Mouse (Mus musculus) mature B cell (primary cell): Measurements from ENCODE around the gene Gzma.

Experiments used
- in situ Hi-C: fragments of 300-500 bp; cut with MboI; formaldehyde crosslinking; loops from 2 replicates; pipeline ENCODE4 v1.14.3; 2019

The Gzma gene

GRCm38 (mm10) chr13:113100879-113101278 is at the start of gene Gzma:
Gene Gzma (minus strand): TSS chr13:113100981.
- in situ Hi-C loops = no loop called here

DNA sequence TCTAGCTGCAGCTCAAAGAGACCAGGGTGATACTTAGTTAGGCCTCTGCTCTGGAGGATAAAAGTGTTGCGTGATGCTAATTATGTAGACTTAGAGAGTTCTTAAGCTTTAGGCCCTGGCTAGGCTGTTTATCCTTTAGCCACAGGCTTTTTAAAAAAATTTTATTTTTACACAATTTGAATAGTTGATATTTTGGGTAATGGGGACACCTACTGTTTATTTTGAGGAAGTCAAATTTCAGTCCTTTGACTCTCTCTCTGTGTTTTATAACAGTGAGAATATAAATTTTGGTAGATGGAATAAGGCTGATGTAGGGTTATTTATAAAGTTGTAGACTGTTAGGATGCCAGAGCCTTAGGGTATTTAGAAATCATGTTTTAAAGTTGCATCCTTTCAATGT is 38.8 kb upstream of the Gzma start:
- in situ Hi-C loops = no loop called here

- in situ Hi-C loops = no loop called here
Observed at GRCm38 (mm10) chr13:113129974-113130373, 29.2 kb upstream of the Gzma start.

- in situ Hi-C loops = no loop called here
Observed at GRCm38 (mm10) chr13:113121326-113121725, 20.5 kb upstream of the Gzma start.

DNA sequence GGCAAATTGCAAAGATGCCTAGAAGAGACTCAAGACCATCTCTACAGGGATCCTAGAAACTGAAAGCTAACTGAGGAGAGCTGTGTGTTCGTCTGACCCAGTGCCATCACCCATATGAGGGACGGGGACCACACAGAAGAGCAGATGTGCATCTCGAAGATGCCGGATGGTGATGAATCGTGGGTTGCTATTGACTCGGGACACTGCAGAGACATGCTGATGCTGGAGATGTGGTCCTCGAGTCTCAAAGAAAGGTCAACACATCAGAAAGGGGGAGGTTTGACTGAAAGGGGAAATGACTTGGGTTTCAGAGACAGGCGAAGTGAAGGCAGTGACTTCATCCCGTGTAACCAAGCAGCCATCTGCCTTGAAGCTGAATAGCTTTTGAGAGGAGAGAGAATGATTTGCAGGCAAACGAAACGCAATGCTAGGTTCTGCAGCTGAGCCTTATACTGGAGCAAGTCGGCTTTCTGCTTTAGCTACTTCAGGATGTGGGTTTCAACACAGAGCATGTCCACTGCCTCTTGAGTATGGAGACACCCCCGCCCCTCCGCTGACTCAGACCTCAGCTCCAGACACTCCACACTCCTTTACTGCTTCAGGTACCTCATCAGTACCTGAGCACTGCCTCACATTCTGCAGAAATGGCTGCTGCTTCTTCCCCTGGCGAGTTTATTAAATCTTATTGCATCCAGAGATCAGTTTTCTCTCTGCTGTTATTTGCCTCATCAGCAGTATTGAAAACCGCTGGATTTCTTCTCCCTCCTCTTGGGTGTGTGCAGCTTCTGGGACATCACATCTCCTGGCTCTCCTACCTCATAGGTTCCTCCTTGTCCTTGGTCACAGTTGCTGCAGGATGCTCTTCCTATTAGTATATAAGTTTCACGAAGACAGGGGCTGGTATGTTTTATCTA is 19.8 kb upstream of the Gzma start:
- in situ Hi-C loops = no loop called here

DNA sequence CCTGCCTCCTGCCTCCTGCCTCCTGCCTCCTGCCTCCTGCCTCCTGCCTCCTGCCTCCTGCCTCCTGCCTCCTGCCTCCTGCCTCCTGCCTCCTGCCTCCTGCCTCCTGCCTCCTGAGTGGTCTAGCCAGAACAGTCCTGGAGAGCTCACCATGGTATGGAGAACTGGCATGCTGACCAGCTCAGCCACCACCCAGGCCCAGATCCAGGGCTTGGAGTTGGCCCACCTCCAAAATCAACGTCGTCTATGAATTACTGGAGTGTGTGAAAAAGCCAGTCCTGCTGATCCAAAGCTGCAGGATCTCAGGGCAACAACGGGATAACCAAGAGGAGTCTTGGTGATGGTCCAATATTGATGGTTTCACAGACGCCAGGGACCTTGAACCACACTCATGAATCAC is 18.2 kb upstream of the Gzma start:
- in situ Hi-C loops = no loop called here

DNA sequence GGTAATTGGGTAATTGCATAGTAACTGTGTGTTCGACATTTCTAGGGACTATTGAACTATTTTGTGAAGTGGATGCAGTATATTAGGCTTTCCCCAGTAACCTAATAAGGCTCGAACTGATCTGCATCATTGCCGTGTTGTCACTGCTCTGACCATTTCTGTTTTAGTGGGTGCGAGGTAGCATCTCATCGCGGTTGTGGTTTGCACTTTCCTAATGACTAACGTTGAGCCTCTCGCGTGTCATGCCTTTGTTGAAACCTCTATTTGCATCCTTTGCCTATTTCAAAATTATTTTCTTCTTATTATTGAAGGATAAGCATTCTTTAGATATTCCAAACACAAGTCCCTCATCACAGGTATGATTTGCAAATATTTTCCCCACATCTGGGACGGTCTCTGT is 4.0 kb upstream of the Gzma start:
- in situ Hi-C loops = no loop called here

GRCm38 (mm10) chr13:113101804-113102203 is 1.0 kb upstream of the Gzma start:
- in situ Hi-C loops = no loop called here

DNA sequence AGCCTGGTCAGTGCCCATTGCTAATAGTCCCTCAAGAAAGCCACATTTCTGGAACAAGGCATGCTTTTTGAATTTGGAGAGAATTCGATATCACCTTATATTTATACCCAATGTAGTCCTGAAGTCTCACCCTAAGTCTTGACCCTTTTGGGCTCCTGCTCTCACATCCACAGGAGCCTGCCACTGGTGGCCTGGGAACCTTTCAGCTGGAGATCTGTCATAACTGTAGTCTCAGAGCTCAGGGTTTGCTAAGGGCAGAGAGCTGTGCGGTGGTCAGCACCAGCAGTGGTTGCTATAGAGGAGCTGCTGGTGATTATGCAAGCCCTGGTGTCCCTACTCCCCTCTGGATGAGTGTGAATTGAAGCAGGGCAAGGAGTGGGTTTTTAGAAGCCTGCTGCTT is 2.4 kb downstream of the Gzma start:
- in situ Hi-C loops = no loop called here

- in situ Hi-C loops = no loop called here
Observed at GRCm38 (mm10) chr13:113097011-113097410, 3.8 kb downstream of the Gzma start.

GRCm38 (mm10) chr13:113094618-113095017 is 6.2 kb downstream of the Gzma start:
- in situ Hi-C loops = no loop called here

DNA sequence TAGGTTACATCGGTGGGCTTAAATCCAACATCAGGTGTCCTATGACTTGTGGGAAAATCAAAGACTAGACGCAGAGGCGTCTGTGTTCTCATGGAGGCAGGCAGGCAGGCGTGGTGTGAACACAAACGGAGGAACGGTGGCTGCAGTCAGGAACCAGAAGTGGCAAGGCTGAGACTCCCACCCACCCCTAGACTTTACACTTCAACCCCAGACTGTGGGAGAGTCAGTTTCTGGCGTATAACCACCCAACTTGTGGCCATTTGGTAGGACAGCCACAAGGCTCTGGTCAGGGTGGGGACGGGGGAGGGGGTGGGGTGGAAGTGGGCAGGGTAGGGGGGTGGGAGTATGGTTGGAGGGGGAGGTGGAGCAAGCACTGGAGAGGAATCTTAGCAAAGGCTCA is 10.3 kb downstream of the Gzma start:
- in situ Hi-C loops = no loop called here

DNA sequence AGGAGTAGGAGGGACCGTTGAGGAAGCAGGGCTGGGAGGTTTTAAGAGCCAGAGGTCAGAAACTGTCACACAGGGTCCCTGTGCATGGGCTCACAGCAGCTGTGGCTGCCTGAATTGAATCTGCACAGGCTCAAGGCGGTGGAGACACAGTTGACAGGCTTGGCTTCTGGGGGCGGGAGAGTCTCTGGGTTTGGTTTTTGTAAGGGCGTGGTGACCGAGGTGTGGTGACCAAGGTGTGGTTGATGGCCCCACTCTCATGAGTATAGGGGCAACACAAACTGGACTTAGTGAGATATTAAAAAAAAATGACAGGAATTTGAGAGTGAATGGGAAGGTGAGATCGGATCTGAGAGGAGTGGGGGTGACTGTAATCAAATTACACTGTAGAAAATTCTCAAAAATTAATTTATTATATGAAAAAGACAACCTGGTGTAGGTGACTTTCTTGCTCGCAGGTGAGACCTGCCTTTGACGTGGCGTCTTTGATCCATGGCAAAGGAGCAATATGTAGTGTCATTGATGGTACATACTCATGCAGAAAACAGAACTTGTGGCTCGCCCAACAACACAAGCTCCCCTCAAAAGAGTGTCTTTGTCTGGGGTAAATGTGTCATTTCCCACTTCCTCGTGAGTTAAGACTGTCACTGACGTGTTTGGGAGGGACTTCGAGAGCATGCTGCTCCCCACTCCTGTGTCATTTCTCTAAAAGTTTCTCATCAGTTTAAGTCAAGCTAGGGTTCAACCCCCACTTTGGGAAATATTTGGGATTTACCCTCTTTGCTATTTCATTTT is 13.4 kb downstream of the Gzma start:
- in situ Hi-C loops = no loop called here

DNA sequence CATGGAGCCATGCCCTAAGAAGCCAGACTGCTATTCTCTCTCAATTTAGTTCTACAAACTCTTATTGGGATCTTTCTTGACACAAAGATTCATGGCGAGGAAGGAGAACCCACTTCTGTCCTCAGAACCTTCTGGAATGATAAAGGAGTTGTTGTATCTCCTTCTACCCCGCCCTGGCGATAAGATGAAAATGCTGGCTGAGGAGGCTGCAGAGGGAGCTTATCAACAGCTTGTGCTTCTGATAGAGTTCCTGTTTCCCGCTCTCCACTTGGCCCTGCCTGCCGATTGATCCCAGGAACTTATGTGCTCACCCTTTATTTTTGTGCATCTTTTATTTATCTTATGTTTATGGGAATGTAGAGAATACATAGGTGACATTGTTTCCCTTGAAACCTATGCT is 16.0 kb downstream of the Gzma start:
- in situ Hi-C loops = no loop called here

DNA sequence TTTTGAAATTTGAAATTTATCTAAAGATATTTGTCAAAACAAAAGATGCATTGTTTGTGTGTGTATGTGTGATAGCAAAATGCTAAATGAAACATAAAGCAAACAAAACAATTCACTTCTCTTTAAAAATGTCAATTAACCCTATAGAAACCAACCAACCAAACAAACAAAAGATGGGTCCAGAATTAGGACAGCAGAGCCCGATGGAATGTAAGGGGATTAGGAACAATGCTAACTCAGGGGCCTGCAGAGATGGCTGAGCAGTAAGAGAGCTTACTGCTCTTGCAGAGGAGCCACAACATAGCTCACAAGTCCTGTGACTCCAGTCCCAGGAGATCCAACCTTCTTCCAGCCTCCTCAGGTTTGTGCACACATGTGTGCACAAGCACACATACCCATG is 18.7 kb downstream of the Gzma start:
- in situ Hi-C loops = no loop called here

- in situ Hi-C loops = no loop called here
Observed at GRCm38 (mm10) chr13:113079021-113079420, 21.8 kb downstream of the Gzma start.

DNA sequence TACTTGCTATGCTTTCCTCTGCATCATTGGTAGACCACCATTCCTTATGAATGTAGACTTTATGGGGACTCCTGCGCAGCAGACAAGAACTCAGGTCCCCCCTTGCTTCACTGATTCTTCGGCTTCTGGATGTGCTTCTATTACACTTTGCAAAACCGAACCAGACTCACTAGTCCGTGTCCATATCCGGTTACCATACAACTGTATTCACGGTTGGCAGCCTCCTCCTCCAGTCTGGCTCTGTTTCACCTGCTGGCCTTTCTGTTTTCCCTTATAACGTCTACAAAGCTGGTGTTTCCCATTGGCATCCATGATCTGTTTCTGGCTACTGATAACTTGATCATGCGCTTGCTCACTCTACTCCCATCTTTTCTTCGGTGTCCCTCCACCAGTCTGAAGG is 36.2 kb downstream of the Gzma start:
- in situ Hi-C loops = no loop called here

DNA sequence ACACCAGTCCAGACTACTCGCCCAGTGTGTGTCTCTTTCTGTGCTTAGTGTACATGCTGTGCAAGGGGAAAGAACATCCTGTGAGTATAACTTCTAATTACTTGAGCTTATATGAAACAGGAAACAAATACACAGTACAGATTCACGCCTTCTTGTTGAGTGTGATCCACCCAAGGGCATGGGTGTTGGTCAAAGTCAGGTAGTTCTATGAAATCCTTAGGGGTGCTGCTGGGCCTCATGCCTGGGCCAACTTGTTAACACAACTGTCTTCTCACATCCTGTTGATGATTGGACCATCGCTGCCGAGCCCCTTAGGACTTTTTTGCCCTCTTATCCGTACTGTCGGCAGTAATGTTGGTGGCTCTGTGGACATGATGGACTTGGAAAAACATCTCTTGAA is 39.0 kb downstream of the Gzma start:
- in situ Hi-C loops = no loop called here

GRCm38 (mm10) chr13:113055826-113056225 is 45.0 kb downstream of the Gzma start:
- in situ Hi-C loops = no loop called here

DNA sequence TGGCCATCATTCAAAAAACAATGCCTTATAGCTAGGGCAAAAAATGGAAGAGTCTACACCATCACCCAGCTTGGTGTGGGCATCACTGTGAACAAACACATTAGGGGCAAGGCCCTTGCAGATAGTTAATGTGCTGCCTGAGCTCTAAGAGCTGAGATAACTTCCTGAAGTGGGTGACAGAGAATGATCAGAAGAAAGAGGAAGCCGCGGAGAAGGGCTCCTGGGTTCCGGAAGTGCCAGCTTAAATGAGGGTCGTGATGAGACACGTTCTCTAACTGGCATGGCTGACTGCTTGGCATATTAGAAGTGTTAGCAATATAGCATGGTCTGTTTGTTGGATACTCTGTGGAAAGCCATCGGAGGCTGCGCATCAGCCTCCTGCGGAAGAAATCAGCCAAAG is 46.6 kb downstream of the Gzma start:
- in situ Hi-C loops = no loop called here

DNA sequence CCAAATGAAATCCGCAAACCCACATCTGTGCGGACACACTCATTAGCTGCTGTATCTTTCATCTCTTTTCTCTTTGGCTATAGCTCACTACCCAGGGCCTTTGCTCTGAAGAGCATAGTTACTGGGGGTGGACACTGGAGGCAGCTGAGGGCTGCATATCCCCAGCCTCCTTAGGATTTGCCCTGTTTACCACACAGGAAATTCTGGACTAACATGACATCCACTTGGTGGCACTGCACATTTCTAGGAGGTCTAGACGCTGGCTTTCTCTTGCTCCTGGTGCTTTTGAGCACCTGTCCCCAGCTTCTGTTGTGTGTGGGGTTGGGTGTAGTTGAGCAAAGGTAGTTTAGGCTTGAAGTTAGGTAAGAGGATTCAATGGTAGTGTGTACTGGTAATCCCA is 53.1 kb downstream of the Gzma start:
- in situ Hi-C loops = no loop called here

DNA sequence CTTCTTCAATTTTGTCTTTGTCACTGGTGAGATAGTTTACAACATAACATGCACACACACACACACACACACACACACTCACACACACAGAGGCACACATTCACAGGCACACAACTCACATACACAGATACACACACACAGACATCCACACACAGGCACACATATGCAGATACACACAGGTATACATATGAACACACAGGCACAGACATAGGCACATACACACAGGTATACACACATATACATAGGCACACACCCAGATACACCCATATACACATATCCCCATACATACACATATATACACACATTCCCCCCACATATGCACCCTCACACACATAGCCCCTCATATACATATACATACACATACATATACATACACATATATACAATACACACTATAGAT is 53.8 kb downstream of the Gzma start:
- in situ Hi-C loops = no loop called here

DNA sequence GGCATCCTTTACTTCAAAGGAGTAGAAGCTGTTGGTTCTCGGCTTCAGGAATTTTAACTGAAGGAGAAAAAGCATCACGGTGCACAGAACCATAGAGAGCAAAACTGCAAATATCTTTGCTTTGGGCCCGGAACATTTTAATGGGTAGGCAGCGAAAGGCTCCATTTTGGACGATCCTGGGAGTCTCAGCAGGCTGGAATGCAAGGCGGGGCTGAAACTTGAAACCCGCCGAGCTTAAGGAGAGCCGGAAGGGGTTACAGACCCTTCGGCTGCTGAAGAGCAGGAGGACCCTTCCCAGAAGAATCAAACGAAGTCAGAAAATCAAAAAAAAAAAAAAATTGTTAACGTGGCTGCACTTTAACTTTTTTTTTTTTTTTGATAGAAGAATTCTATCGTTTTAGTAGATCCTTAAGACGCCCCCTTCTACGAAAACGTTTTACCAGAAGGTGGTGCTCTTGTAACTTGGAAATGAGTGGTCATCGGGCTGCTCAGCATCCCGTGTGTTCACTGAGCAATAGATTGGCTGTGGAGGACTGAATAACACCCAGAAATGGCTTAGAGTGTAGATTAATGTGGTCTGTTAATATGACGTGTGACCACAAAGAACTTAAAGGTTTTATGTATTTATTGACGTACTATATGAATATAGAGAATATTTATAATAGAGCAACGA is 54.4 kb downstream of the Gzma start, which contains the start of gene Gpx8:
Gene Gpx8 (minus strand): TSS at position 200 of the 673 bp plus-strand sequence.
- in situ Hi-C loops = no loop called here
